In genomic region chr9:106129072-106129471, GRCm38 (mm10) we compare ENCODE assay signal across 15 mouse cellular contexts. TPM values are rescaled to one million over a fixed set of nuclear protein-coding genes. Genes with fewer than 3 reads are reported as not detected.
"Had no signal": no experiment of that assay in that cellular context is flagged by ENCODE, and none has a peak within 500 bp of the region (broad histone marks: within the 10 kb centered on the region; RNA-seq: fewer than 3 reads in every experiment).

No protein-coding gene starts in this region.

- H3K4me3 ChIP-seq: layer of hippocampus, adult 2 months; limb, embryonic 13.5 days; neural tube, embryonic 13.5 days had no signal

- H3K4me2 ChIP-seq: limb, embryonic 13.5 days; midbrain, embryonic 11.5 days; neural tube, embryonic 13.5 days had no signal

- H3K36me3 ChIP-seq: limb, embryonic 13.5 days; neural tube, embryonic 13.5 days had no signal

- DNase-seq: kidney, postnatal 10 days; kidney, postnatal 4 days; left cerebral cortex, postnatal 4 days; lung, adult 18-20 months; retina, postnatal 1 day; right cerebral cortex, postnatal 4 days; spleen, adult 18-20 months; thymus, adult 18-20 months; thymus, postnatal 14 days had no signal

- H3K27me3 ChIP-seq: limb, embryonic 13.5 days; neural tube, embryonic 13.5 days had no signal

- H3K27ac ChIP-seq: layer of hippocampus, adult 2 months; limb, embryonic 13.5 days; liver, embryonic 14.5 days had no signal

- H3K9ac ChIP-seq: limb, embryonic 13.5 days; liver, embryonic 14.5 days; neural tube, embryonic 13.5 days had no signal

- H3K9me3 ChIP-seq: limb, embryonic 13.5 days; neural tube, embryonic 13.5 days had no signal

RNA-seq across cellular contexts. Expression of gene Col6a4, which starts 32.5 kb away (rescaled TPM):
- total RNA-seq: liver, adult 2 months had no signal
- polyA plus RNA-seq: liver, adult 2 months had no signal
